Mouse (Mus musculus) A20 (cell line): ENCODE measurements around the gene Cntnap5c.
"Not testable (repeated sequence)": the region's sequence is repeated elsewhere in the genome, so short reads cannot be mapped to it uniquely, and the experiment has no call there.

ENCODE experiments used
- DNase-seq: peaks from one replicate; pipeline ENCODE4 v3.0.0-alpha.2; 2011; ENCODE audit warnings: low read depth, low spot score

Cntnap5c gene

DNA sequence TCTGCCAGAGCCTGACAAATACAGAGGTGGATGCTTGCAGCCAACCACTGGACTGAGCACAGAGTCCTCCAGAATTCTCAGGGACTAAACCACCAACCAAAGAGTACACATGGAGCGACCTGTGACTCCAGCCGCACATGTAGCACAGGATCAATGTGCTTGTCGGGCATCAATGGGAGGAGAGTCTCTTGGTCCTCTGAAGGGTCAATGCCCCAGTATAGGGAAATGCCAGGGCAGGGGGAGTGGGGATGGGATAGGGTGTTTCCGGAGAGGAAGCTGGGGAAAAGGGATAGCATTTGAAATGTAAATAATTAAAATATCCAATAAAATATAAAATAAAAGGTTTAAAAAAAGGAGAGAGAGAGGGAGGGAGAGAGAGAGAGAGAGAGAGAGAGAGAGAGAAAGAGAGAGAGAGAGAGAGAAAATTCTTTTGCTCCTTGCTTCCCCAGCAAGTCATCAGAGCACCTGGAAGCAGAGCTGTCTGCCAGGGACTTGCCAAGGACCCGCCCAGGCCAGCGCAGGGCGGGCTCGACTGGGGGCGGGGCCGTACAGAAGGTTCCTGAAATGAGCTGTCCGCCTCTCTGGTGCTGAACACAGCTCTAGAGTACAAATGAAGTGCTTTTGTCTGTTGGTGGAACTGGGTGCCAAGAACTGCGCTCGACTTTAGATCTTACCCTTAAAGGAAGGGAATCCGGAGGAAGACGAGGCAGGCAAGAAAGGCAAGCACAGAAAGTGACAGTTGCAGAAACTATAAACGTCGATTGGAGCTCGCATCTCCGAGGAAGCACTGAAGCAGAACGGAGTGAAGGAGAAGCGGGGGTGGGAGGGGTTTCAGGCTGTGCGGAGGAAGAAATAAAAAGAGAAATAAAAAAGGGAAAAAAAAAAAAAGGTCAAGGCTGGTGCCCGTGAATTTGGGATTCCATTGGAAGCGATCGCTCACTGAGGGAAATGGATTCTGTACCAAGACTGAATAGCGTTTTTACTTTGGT is at the start of gene Cntnap5c:
Gene Cntnap5c (plus strand): TSS at position 949 of the 989 bp plus-strand sequence.
- peak; percentile 74 for DNase-seq

DNA sequence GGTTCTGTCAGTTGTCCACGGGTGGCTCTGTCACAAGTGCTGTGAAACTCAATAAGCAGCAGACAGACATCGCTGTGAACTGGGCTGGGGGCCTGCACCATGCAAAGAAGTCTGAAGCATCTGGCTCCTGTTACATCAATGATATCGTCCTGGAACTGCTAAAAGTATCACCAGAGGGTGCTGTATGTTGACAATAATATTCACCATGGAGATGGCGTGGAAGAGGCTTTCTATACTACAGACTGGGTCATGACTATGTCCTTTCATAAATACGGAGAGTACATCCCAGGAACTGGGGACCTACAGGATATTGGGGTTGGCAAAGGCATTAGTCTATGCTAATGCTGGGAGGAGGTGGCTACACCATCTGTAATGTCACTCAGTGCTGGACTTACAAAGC is 27.3 kb upstream of the Cntnap5c start, which contains the start of gene Gm21834:
Gene Gm21834 (minus strand): TSS at position 101 of the 400 bp plus-strand sequence.
- no peak for DNase-seq

DNA sequence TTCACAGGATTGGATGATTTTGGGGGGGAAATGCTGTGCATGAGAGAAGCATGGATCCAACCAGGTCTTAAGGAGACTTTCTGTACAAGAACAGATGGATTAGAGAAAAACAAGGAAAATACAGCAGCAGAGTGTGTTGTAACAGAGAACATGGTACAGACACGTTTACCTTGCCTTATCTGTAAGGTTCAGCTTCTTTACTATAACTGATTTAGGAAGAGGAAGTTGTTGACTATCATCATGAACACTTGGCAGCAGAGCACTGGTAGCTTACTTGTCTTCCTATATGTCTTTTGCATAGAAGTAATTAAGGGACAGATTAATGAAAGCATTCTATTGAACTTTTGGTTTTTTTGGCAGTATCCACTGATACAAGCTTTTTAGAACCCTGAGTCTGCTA is 11.3 kb upstream of the Cntnap5c start:
- DNase-seq, result no peak

DNA sequence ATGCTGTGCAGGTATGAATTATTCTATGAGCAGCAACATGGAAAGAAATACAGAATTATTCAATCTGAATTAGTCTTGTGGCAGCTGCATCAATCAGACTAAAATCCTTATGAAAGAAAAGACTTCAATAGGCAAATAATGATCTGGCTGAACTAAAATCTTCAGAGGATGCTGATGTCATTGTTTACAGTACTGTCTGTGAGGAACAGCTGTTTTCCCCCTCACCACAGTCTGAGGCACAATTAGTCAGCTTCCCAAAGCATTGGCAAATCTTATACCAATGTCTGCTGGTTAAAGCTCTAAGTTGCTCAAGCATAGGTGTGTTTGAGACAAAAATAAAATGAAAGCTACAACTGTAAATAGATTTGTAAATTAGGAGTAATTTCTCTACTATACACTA is 2.1 kb upstream of the Cntnap5c start:
- DNase-seq, result no peak

DNA sequence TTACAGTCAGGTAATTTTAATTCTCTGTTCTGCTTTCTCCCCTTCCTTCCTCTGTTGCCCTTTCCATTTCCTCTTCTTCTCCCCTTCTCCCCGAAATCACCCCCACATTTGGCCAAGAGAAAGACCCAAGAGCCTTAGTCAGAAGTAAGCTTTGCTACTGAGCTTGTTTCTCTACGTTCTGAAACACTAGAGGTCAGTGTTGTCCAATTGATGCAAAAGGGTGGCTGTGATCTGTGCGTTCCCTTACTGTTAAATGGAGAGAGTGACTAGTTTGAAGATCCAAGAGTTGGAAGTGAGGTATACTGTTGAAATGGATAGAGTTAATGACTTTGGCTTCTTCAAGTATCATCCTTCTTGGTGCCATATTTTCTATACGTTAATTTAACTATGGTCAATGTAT is 1.5 kb downstream of the Cntnap5c start:
- peak; percentile 58 for DNase-seq

DNA sequence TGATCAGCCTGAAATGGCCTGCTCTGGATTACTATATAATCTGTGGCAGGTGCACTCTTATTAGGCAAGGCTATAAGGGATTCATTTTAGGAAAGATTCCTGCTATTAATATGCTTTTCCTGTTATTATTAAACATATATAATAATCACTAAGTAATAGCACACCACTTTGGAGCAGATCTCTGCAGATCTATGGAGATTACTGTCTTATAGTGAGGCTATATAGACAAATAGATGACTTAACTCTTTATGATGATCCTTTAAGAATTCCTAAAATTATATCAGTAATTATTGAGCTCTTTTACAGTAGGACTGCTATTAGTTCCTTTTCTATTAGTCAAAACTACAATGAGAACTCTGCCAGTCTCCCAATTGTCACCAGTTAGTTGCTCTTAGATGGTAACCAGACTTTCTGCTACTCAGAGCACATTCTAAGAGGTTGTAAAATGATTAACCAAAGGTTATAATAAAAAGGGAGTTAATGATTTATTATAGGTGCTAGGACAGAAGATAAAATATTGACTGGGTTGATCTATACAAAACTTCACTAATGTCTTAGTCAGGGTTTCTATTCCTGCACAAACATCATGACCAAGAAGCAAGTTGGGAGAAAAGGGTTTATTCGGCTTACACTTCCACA is 18.9 kb downstream of the Cntnap5c start:
- DNase-seq, result no peak

DNA sequence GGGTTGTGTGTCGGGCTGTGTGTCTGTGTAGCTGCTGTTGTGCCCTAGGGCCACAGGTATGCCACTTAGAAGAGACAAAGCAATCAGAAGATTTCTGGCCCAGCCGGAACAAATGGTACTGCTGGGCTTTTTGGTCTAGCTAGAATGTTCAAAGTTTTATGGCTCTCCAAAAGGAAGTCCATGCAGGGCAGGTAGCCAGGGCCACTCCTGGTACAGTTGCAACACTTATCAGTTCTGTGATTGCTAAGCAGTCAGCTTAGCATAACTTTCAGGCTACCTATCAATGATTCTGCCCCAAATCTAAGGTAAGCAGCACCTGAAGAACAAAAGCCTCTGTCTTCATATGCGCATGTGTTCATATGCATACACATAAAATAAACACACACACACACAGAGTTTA is 26.0 kb downstream of the Cntnap5c start:
- no peak for DNase-seq

DNA sequence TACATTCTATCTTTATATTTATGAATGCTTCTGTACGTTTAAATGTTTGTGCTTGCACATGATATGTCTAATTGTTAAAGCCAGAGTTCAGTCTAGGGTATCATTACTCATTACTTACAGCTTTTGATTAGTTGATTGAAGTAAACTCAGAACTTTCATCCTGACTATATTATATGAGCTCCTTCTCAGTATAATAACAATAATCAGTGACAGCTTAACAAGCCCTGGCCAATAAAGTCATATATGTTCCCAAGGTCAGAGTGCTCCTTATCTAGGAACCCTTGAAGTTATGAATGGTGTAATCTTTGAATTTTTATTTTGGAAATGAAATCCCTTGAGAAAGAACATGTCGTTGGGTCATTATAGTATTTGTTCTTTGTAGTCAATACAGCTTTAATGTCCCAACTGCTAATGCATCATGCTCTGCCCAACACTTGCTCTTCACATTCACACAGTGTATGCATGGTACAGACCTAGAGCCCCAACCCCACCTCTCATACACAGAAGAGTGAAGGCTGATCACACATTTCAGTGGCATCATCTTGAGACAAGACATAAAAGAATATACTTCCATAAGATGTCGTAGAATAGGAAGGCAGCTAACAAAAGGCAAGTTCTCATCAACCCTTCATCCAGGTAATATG is 27.4 kb downstream of the Cntnap5c start:
- no peak for DNase-seq

DNA sequence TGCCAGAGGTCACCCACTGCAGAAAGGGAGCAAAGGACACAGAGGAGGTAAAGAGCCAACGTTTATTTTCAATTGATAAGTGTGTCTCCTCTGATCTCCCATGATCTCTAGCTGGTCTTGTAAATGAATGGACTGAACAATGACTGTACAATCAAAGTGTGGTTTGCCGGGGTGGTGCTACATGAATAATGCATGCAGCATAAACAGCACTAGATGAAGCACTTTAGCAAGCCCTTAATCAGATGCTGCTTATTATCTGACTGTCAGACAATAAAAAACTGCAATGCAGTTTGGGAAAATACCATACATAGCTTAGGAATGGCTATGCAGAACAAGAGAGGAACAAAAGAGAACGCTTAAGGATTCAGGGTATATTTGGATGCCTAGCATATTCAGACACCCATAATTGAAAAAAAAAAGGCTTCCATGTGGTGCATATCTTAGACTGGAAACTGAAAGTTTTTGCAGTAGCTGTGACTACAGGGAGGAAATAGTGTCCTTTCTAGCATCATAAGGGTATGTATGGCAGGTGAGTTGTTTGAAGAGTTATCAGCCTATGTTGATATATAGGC is 30.1 kb downstream of the Cntnap5c start:
- DNase-seq, result no peak

DNA sequence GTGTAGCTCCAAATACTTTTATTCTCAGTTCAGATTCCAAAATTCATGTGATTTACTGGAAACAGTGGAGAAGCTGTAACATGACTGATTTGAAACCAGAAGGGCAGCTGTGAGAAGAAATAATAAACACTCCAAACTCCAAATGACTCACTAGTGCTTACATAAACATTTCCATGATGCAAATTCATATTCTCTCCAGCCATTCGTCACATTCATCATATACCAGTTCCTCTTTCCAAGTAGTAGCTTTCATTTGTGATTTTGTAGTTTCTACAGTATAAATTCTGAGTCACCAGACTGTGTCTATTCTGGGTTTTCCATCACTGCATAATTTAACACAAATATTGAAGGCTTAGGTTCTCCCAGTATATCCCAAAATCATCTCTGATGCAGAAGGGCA is 31.8 kb downstream of the Cntnap5c start:
- peak; percentile 10 for DNase-seq

DNA sequence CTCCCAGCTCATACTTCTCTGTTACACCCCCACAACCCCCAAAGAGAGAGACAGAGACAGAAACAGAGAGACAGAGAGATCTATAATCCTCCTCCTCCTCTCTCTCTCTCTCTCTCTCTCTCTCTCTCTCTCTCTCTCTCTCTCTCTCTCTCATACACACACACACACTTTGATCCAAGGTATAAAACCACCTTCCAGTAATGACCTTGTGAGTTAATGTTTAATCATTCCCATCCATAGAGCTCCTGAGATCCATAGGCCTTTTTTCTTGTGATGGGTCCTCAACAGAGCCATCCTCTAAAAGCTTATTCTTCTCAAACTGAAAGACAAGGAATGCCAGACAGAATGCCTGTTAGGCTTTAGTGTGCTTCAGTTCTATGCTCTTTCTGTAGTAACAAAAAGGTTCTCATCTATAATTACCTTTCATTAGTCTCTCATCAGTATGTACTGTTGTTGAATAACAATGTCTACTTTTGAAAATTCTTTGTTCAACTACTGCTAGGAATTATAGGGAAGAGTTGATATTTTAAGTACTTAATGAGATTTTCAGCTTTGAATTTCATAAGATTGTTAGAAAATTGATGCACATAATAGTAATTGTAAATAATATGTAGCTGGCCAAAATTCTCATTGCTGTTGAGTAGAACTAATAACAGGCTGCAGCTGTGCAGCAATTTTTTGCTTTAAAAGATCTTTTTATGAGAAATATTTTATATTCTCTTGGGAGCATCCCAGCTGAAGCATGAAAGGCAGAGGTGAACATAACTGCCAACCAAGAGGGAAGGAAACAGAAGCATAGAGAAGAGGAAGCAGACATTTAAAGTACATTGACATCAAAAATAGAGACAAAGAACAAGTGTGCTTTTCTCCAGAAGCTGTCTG is 68.0 kb downstream of the Cntnap5c start:
- no peak for DNase-seq

DNA sequence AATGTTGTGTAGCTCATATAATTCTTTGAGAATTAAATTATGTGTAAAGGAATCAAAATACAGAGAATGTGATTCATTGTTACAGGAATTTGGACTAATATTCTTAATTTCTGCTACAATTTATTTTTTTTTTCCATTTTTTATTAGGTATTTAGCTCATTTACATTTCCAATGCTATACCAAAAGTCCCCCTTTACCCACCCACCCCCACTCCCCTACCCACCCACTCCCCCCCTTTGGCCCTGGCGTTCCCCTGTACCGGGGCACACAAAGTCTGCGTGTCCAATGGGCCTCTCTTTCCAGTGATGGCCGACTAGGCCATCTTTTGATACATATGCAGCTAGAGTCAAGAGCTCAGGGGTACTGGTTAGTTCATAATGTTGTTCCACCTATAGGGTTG is 86.4 kb downstream of the Cntnap5c start:
- not testable (repeated sequence) for DNase-seq

DNA sequence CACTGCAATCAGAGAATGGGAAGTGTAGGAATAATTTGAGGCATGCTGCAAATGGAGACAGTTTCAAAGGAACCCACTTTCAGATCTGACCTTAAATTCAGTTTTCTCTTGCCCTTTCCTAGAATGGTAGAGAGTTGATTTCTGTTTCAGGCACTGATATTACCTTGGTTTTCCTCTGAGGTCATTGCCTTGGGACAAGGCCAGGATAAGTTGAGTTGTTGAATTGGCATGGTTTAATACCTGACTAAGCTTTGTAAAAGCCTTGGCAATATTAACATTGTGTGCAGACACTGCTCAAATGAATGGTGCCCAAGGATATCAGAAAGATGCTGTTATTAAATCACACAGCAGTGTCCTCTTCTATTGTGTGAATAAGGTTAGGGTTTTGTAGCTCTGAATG is 96.6 kb downstream of the Cntnap5c start:
- DNase-seq, result no peak

DNA sequence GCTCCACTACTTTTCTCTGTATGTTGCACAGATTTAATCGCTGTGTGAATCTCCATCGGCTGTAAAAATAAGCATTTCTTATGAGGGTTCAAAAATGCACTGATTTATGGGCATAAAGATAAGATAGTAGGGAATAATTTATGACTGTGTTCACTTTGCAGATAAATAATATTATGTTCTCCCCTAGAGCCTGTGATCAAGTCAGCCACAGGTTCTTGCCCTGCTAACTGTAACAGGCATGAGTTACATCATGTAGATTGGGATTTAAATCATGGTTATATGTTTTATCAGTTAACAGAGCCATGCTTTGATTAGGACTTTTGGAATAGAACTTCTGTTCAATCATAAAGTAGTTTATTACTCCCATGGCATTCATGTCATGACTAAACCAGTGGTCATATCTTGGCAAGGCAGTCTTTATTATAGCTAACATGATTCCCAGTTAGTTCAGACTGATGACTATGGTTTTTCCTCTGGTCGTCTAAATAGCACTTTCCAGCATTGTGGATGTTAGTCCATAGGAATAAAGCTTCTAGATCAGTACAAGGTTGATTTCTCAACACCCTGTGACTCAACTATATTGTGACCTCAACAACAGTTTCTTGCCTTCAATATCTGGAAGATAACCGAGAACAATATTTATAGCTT is 118.5 kb downstream of the Cntnap5c start:
- no peak for DNase-seq

DNA sequence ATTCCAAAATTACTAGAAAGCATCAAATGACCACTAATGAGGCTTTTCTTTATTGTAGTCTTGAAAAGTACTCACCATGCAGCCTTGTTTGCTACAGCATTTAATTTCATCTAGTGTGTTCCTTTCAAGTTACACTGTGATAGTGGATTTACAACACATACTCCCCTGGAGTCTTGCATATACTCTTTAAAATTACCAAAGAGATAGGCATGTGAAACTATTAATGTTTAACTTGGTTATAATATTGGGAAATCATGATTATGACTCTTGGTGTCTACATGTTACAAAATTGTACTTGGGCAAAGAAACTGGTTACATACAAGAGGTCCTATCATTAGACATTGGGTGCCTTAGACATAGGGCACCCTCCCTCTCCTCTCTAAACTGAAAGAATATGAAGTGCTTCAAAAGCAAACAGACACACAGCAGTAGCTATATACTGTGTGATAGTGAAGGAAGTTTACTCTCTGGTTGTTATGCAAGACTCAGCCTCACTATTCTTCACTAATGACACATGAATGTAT is 142.5 kb downstream of the Cntnap5c start:
- DNase-seq, result no peak

DNA sequence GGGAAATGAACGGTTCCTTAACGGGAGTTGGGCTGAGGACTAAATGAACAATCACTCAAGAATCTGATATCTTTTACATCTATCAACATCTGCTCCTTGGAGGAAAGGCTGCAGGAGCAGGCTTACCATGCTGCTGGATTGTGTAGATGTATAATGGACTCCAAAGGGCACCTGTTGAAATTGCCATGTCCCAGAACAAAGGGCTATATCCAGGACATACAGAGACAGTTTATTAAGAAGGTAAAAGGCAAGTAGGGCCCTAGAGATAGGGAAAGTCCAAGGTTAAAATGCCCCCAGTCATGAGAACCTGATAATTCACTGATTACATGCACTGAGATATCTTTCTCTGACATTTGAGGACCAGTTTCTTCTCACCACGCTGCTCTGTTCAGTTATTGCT is 214.9 kb downstream of the Cntnap5c start:
- no peak for DNase-seq

DNA sequence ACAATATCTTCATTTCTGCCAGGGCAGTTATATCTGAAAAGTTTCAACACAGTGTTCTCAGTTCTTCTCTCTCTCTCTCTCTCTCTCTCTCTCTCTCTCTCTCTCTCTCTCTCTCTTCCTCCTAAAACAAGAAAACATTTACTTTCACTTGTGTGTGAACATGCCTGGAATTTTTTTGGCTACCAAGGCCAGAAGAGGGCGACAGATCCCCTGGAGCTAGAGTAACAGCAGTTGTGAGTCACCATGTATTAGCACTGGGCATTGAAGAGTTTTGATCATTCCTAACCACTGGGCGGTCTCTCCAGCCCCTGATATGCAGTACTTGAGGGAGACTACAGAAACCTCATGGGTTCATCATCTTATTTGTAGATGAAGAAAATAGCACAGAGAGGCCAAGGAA is 219.1 kb downstream of the Cntnap5c start:
- peak; percentile 13 for DNase-seq

DNA sequence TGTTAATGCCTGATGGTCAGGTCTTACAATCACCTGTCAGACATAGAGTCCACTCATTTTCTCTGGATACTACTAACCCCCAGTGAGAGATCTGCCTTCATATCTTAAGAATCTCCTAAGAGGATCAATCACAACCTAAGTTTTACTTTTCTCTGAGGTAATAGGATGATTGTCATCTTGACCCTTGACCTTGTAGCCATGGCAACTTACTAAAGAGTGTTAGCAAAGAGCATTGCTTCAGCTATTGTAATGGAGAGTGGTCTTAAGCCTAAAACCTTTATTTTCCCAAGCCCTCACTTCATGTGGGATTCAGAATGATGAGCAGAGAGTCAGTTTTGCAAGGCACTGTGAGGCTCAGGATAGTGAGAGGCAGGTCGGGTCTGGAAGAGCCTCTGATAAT is 227.1 kb downstream of the Cntnap5c start:
- no peak for DNase-seq

DNA sequence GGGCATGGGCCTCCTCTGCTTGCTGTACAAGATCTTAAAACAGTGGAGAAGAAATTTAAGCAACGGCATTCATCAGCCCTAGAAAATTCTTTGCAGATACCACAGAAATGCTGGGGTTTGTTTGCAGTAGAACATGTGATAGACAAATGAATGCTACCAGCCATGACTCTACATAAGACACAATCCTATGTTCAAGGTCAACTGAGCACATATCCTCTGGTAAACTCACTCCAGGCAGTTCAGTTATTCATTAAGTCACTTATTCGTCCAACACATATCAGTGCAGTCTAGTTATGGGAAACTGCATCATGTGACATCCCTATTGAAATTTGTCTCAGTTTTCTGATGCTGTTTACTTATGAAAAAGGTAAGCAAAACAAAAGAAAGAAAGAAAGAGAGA is 229.7 kb downstream of the Cntnap5c start:
- no peak for DNase-seq

DNA sequence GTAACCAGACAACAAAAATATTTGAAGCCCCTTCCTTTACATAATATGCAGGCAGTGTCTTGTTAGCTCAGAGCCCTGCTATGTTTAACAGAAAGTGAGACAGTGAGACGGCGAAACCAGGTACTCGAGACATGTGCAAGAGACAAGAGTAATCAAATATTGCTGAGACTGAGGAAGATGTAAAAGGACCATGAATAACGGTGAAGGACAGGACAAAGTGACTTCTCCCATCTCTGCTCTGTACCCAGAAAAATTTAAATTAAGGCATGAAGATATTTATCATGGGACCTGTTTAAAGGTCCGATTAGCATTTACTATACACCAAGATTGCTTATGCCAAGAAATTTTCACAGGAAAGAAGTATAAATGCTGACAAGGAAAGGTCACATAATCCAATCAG is 233.5 kb downstream of the Cntnap5c start:
- DNase-seq, result no peak
